Mouse (Mus musculus) CD4-positive, CD25-positive, alpha-beta regulatory T cell, adult 4 months (primary cell): ENCODE measurements around the gene Olfr596. TPM values are rescaled to one million over a fixed set of nuclear protein-coding genes. Genes with fewer than 3 reads are reported as not detected.
"Not testable (repeated sequence)": the region's sequence is repeated elsewhere in the genome, so short reads cannot be mapped to it uniquely, and the experiment has no call there.

Source experiments
- ATAC-seq: one replicate; pipeline ENCODE4 v1.8.0; 2017
- polyA plus RNA-seq, 2 experiments: library from polyadenylated mRNA; unstranded; fragments of 100-300 nt; shearing (Covaris generic); gene quantifications; one replicate each; pipeline ENCODE4 v1.2.1; 2017

Olfr596 gene
- polyA plus RNA-seq: not detected

DNA sequence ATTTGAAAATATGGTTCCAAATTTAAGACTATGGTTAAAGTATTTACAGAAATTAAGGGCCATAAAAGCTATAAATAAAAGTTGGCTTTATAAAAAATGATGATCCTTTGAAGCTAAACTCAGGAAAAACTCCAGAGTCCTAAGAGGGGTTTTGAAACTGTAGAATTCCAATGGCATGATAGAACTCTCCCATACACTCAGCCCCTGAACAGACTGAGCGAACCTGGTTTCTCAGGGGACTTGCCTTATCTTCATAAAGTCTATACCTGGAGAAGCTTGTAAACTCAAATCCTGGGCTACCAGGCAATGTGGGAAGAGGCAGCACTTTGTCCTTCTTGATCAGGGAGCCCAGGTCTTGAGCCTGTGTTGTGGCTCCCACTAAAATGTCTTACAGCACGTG is at the start of gene Olfr596:
Olfr596 (plus strand) TSS at position 301 of the 400 bp plus-strand sequence.
- not testable (repeated sequence) for ATAC-seq

DNA sequence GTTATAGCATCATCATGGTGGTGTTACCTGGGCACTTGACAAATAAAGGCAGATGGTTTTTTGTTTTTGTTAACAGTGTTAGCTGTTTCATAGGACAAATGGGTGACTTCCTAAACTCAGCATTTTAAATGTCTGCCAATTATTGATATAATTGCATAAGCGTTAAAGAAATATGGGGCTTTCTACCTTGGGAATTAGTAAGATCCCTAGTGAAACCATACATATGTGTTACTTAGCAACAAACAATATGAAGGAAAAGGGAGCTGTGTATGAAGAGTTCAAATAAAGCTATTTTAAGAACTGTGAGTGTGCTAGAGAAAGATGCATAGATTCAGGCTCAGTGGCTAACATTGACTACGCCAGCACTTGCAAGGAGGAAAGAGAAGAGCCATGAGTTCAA is 10.6 kb downstream of the Olfr596 start, which contains the start of gene Olfr597:
Olfr597 (plus strand) TSS at position 301 of the 400 bp plus-strand sequence.
- ATAC-seq: not testable (repeated sequence)

DNA sequence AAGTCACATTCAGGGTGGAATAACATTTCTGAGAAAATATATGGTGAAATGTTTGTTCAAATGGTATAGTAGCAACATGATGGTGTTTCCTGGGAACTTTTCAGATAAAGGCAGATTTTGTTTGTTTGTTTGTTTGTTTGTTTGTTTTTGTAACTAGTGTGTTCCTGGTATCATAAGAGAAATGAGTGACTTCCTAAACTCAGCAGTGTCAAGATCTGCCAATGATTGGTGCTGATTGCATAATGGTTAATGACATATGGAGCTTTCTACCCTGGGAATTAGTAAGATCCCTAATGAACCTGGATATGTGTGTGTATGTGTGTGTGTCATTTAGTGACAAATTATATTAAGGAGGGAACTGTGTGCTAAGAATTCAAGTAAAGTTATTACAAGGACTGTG is 17.8 kb downstream of the Olfr596 start, which contains the start of gene Olfr598:
Olfr598 (plus strand) TSS at position 301 of the 400 bp plus-strand sequence.
- ATAC-seq: no peak

DNA sequence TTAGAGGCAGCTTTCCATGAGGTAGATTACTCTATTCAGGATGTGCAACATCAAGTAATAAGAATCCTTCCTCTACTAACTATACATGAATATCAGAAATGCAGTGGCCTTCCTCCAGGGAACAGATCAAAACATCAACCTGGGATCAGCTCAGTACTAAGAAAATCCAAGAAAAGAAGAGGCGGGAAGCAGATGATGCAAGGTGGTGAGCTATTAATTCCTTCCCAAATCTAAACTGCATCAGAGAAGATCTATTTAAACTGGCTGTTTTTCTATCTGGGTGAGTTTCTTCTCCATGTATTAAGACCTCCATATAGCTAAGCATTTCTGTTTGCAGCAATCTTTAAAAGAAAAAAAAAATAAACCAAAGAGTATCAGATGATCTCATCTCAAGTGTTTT is 30.2 kb downstream of the Olfr596 start, which contains the start of gene Olfr599:
Olfr599 (plus strand) TSS at position 301 of the 400 bp plus-strand sequence.
- ATAC-seq: no peak

DNA sequence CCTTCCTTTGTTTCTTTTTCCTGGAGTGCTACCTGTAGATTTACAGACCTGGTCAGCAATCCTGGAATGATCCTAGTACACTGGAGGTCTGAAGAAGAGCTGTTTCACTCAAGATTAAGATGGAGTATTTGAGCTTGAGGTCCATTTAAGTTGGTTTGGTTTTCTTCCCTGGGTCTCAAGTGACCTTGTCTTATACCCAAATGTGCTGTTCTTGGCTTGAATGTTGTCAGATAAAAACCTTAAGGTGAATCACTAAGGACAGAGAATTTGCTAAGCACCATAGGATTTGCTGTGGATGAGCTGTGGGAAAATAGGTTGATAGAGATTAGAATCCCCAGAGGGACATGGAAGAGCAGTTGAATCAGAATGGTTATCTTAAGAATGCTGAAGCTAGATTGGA is 44.1 kb downstream of the Olfr596 start, which contains the start of gene Olfr600:
Olfr600 (minus strand) TSS at position 101 of the 400 bp plus-strand sequence.
- no peak for ATAC-seq

Other genes starting within 250 kb of the Olfr596 start
- not detected for gene Olfr584, start 223.8 kb upstream of the Olfr596 start, polyA plus RNA-seq
- not detected for gene Olfr585, start 207.9 kb upstream of the Olfr596 start, polyA plus RNA-seq
- not detected for gene Olfr586, start 180.0 kb upstream of the Olfr596 start, polyA plus RNA-seq
- gene Olfr588-ps1, start 164.8 kb upstream of the Olfr596 start, polyA plus RNA-seq: not detected
- not detected for gene Olfr589, start 149.3 kb upstream of the Olfr596 start, polyA plus RNA-seq
- not detected for gene Olfr591, start 127.3 kb upstream of the Olfr596 start, polyA plus RNA-seq
- gene Olfr592, start 120.8 kb upstream of the Olfr596 start, polyA plus RNA-seq: not detected
- not detected for gene Olfr593, start 93.8 kb upstream of the Olfr596 start, polyA plus RNA-seq
- gene Olfr594, start 88.7 kb upstream of the Olfr596 start, polyA plus RNA-seq: not detected
- not detected for gene Usp17ld, start 53.1 kb upstream of the Olfr596 start, polyA plus RNA-seq
- not detected for gene Olfr597, start 10.7 kb downstream of the Olfr596 start, polyA plus RNA-seq
- not detected for gene Olfr598, start 17.9 kb downstream of the Olfr596 start, polyA plus RNA-seq
- gene Olfr599, start 30.3 kb downstream of the Olfr596 start, polyA plus RNA-seq: not detected
- gene Olfr600, start 44.0 kb downstream of the Olfr596 start, polyA plus RNA-seq: not detected
- gene Olfr601, start 57.0 kb downstream of the Olfr596 start, polyA plus RNA-seq: under 1 TPM in 1 of 2 experiments, not detected in 1; 0.19 TPM
- gene Olfr603, start 80.5 kb downstream of the Olfr596 start, polyA plus RNA-seq: under 1 TPM in 1 of 2 experiments, not detected in 1; 0.67 TPM
- not detected for gene Usp17lc, start 109.4 kb downstream of the Olfr596 start, polyA plus RNA-seq
- not detected for gene Olfr605, start 139.8 kb downstream of the Olfr596 start, polyA plus RNA-seq
- not detected for gene Olfr606, start 143.4 kb downstream of the Olfr596 start, polyA plus RNA-seq
- gene Olfr607, start 158.5 kb downstream of the Olfr596 start, polyA plus RNA-seq: under 1 TPM in 1 of 2 experiments, not detected in 1; 0.12 TPM
- not detected for gene Olfr608, start 164.2 kb downstream of the Olfr596 start, polyA plus RNA-seq
- gene Olfr609, start 192.4 kb downstream of the Olfr596 start, polyA plus RNA-seq: not detected
- not detected for gene Olfr610, start 206.5 kb downstream of the Olfr596 start, polyA plus RNA-seq
- not detected for gene Olfr611, start 215.2 kb downstream of the Olfr596 start, polyA plus RNA-seq
- not detected for gene Olfr612, start 237.1 kb downstream of the Olfr596 start, polyA plus RNA-seq
- not detected for gene Olfr613, start 242.4 kb downstream of the Olfr596 start, polyA plus RNA-seq